Mouse (Mus musculus) left cerebral cortex, postnatal 25 days (tissue): ENCODE measurements at regions not wholly inside any gene's neighbourhood (a gene's known extent, or its start where the extent isn't known, plus 50 kb on each side); places are given as distances from the start of the nearest gene placed in this dataset.

ENCODE experiments used
- DNase-seq, 2 experiments: peaks; one replicate each; pipeline ENCODE4 v3.0.0; 2022; ENCODE audit warnings: low spot score in 2 of 2, mixed read lengths in 1 of 2
- intact Hi-C: fragments of 180-260 bp; cut with DNase I; formaldehyde crosslinking; loops from one replicate; pipeline ENCODE4 v1.15.1; 2025
- microRNA-seq, 2 experiments: library from miRNA; unstranded; fragments of <30 nt; microRNA quantifications; one replicate each; pipeline ENCODE4 v1.2.0; 2022

GRCm38 (mm10) chr8:44456336-44456735 is 478.9 kb upstream of the Fat1 start:
- intact Hi-C loops = no loop called here
- DNase-seq = no peak

- no peak for DNase-seq
- intact Hi-C loops = no loop called here
Observed at GRCm38 (mm10) chr8:44466409-44467078, 468.7 kb upstream of the Fat1 start.

- DNase-seq = no peak
- intact Hi-C loops = no loop called here
Observed at GRCm38 (mm10) chr8:44512876-44513275, 422.4 kb upstream of the Fat1 start.

GRCm38 (mm10) chr8:44525915-44526314 is 409.3 kb upstream of the Fat1 start:
- intact Hi-C loops = no loop called here
- no peak for DNase-seq

- DNase-seq = no peak
- intact Hi-C loops = no loop called here
Observed at GRCm38 (mm10) chr8:44529696-44530095, 405.6 kb upstream of the Fat1 start.

DNA sequence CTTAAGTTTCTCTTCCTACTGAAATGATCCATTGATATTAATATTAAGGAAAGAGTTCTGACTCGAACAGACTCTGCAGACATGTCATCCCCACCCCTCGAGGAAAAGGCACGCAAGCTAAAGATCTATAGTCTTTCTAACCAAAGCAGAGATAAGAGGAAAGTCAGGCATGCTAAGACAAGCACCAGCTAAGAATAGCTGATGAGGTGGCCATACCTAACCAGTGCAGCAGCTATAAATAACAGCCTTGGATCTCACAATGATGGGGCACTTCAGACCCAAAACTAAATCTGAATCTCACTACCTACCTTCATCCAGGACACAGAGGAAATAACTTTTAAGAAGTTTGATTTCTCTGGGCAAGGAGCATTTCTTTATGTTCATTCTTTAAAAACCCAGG is 386.4 kb upstream of the Fat1 start:
- intact Hi-C loops = no loop called here
- no peak for DNase-seq

DNA sequence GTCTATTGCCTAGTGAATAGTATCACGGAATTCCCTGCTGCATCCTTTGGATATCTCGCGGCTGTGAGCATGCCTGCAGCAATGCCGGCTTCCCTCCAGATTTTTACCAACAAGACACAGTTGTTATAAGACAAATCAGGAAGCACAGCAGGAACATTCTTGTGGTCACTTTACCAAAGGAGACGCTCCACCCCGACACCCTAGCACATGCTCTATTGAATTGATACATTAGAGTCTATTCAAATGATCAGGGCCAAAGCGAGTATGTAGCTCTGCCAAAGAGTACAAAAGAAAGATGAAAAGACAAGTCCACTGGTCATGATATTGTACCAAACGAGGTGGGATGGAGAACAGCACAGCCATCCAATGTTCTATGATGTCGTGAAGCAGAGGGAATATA is 376.1 kb upstream of the Fat1 start:
- DNase-seq = no peak
- intact Hi-C loops = no loop called here

- intact Hi-C loops = no loop called here
- no peak for DNase-seq
Observed at GRCm38 (mm10) chr8:44576314-44576858, 358.9 kb upstream of the Fat1 start.

DNA sequence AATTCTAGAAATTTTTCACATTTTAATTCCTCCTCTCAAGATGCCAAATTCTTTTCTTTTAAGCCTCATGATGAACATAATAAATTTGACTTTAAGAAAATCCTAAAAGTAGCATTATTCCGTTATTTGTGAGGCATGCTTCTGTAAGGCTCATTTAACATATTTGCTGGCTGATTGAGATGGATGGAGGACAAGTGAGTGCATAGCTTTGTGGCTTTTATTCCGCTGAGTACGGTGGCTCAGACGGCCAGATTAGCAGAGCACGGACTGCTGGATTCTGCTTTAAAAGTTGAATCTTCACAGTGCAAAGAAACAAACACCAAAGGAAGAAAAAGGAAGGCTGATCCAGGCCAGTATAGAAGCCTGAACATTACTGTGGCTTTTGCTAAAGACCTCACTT is 358.3 kb upstream of the Fat1 start:
- intact Hi-C loops = no loop called here
- DNase-seq = no peak

Small RNAs in the stretch of these regions (microRNA-seq; reads per million reads assigned to microRNA genes)
- gene Gm26241 = 0 reads per million in 2 experiments
